Mouse (Mus musculus) liver, adult 2 months (tissue): ENCODE data around the gene Rcn3.

Source experiments
- CTCF ChIP-seq: fragments of 200-500 bp; IDR thresholded peaks from 2 replicates; pipeline ENCODE4 v1.5.1; 2011; ENCODE audit warnings: low read depth, low read length, control low read depth
- POLR2A ChIP-seq: fragments of 200-500 bp; IDR thresholded peaks from 2 replicates; pipeline ENCODE4 v1.6.1; 2011; ENCODE audit warnings: low read length, control low read depth; ENCODE audit not compliant: insufficient read depth; ENCODE audit errors: extremely low read depth

DNA sequence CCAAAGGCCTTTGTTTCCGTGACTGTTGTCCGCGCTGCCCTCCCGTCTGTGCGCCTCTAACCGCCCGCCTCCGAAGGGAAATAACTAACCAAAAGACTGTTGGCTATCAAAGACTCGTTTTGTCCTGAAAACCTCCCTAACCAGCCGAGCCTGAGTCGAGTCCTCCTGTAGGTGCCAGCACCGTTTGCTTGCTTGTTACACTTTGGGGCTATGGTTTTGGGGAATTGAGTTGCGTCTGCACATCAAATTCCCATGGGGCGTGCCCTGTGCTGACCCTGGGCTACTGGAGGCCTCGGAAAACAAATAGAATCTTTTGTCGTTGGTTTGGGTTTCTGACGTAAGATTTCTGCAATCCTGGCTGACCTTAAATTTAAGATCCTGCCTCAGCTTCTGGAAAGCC lies 37.3 kb upstream of the Rcn3 start:
- TF ChIP-seq POLR2A, result no peak
- no peak for TF ChIP-seq CTCF
